Mouse (Mus musculus): ENCODE results near the gene Med26. TPM values are rescaled to one million over a fixed set of nuclear protein-coding genes. Genes with fewer than 3 reads are reported as not detected.

The Med26 gene
- total RNA-seq, 1 experiment from 2014 or later = 9.4 TPM

DNA sequence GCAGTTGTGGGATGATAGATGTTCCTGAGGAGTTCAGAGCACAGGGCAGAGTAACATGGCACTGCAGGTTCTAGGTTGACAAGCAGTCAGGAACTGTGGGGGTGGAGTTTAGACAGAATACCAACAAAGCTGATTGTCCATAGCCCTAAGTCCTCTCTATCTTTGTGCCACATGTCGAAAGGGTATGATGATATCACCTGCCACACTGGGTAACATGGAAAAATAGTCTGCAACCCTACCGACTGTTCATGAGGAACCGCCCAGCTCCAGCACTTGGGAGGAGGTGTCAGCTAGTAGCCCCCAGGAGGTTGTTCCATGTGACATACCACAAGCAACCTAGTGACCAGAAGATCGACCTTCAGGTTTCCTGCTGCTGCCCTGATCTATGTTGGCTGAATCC lies 49.5 kb downstream of the Med26 start:
- no peak for ATAC-seq (replicated peaks in 1 of 2; ENCODE audit: insufficient read depth in 1 of 2, low FRiP score in 2 of 2, low TSS enrichment in 1 of 2, low read depth in 1 of 2, poor library complexity in 2 of 2, severe bottlenecking in 2 of 2)

GRCm38 (mm10) chr8:72497911-72498310 lies 50.2 kb downstream of the Med26 start:
- no peak for ATAC-seq (replicated peaks in 1 of 2; ENCODE audit: insufficient read depth in 1 of 2, low FRiP score in 2 of 2, low TSS enrichment in 1 of 2, low read depth in 1 of 2, poor library complexity in 2 of 2, severe bottlenecking in 2 of 2)

DNA sequence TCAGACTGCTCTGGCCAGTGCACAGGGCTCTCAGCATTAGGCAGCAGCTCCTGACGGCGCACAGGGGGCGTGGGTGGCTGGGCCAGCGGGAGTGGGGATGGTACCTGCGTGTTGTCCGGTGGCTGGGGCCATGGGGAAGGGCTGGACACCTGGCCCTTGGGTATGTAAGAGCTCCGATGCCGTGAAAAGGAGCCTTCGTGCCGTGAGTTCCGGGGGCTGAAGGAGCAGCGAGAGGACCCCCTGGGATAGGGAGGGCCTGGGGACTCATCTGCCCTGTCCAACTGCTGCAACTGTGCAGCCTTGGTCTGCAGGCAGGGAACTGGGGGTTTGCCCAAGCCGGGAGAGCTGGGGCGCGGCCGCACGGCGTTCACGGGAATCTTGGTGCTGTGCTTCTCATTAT lies 51.9 kb downstream of the Med26 start:
- ATAC-seq (replicated peaks in 1 of 2; ENCODE audit: insufficient read depth in 1 of 2, low FRiP score in 2 of 2, low TSS enrichment in 1 of 2, low read depth in 1 of 2, poor library complexity in 2 of 2, severe bottlenecking in 2 of 2) = no peak

DNA sequence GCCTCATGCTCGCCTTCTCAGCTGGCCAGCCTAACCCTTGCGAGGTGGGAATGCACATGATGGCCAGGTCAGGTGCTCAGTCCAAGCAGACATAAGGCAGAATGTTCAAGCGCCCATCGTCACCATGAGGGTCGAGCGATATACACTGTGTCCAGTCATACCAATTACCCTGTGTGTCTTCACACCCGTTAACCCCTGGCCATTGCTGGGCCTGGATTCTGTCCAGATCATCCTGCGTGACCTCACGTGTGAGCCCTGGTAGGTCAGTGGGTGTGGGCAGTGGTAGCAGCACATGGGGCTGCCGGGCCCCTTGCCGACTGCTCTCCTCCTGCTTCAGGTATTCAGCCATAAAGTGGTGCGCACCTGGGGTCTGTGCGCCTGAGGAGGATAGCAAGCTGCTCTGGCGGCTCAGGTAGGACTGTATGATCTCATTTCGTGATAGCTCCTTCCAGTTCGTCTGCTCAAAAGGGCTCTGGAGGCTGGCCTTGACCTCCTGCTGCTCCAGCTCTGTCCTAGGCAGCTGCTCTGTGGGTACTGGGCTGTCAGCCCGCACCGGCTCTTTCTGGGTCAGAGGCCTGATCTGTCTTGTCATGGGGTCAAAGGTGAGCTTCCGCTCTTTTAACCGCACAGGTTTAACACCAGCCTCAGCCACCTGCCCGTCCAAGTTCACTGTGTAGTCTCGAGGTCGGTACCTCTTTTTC lies 52.5 kb downstream of the Med26 start:
- no peak for ATAC-seq (replicated peaks in 1 of 2; ENCODE audit: insufficient read depth in 1 of 2, low FRiP score in 2 of 2, low TSS enrichment in 1 of 2, low read depth in 1 of 2, poor library complexity in 2 of 2, severe bottlenecking in 2 of 2)

DNA sequence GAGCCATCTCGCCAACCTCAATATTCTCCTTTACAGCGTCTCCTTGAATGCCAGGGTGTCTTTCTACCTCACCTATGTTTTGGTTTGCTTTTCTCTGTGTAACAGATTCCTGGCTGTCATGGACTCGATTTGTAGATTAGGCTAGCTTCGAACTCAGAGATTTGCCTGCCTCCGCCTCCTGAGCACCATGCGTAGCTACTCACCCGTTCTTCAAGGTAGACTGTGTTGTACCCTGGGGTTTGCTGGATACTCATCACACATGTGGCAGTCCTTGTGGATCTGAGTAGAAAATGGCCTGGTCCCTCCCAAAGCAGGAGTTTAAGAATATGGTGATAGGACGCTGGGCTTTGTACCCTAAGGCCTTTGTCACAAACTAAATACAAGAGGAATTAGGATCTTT lies 54.7 kb downstream of the Med26 start:
- ATAC-seq (replicated peaks in 1 of 2; ENCODE audit: insufficient read depth in 1 of 2, low FRiP score in 2 of 2, low TSS enrichment in 1 of 2, low read depth in 1 of 2, poor library complexity in 2 of 2, severe bottlenecking in 2 of 2) = no peak

- peak; percentile 90 to 97 for ATAC-seq (replicated peaks in 1 of 2; ENCODE audit: insufficient read depth in 1 of 2, low FRiP score in 2 of 2, low TSS enrichment in 1 of 2, low read depth in 1 of 2, poor library complexity in 2 of 2, severe bottlenecking in 2 of 2)
Observed at GRCm38 (mm10) chr8:72492622-72493081, 55.4 kb downstream of the Med26 start.

DNA sequence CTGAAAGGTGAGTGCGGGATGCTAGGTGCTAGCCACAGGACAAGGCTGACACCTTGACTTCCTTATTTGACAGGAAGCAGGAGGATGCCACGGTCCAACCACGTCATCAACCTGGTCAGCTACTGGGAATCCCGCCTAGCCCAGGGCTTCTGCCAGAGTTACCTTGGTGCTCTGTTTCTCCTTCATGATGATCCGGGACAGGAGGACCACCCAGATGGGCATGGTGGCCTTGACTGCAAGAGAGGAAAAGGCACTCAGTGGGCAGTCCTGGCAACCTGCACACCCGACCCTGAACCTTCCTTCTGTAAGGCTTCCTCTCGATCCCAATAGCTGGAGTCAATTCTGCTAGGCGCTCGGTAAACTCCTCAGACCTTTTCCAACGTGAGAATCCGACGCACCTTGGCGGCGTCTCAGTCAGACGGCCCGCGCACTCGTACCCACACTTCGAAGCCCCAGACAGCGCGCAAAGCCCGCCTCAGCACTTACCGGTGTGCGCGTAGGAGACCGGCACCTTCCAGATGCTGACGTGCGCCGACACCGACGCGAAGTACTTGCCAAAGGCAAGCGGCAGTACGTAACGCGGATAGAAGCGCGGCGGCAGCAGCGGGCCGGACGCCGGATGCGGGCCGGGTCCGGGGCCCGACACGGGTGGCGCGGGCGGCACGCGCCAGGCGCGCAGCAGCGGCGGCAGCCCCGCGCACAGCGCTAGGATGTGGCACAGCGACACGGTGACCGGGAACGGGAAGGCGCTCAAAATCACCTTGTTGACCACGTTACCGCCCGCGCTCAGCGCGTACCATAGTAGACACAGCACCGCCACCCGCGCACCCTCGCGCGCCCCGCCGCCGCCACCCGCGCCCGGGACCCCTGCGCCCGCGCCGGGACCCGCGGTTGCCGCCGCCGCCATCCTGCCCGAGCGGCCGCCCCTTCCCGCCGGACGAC lies 56.1 kb downstream of the Med26 start, which contains the start of gene Slc35e1:
Gene Slc35e1, minus strand, starts transcription at position 935 of the 942 bp plus-strand sequence.
- ATAC-seq (replicated peaks in 1 of 2; ENCODE audit: insufficient read depth in 1 of 2, low FRiP score in 2 of 2, low TSS enrichment in 1 of 2, low read depth in 1 of 2, poor library complexity in 2 of 2, severe bottlenecking in 2 of 2) = peak; percentile 40 to 47

DNA sequence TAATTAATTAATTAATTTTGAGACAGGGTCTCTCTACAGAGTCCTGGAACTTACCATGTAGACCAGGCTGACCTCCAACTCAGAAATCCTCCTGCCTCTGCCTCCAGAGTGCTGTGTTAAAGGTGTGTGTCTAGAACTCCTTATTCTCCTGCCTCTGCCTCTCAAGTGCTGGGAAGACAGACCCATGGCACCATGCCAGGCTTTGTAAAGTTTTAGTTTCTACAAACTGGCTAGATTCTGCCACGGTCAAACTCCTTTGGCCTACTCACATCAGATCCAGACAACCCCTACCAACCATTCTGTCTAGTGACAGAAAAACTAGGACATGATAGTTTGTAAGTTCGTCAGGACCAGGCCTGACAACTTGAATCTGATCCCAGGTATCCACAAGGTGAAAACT lies 57.1 kb downstream of the Med26 start:
- ATAC-seq (replicated peaks in 1 of 2; ENCODE audit: insufficient read depth in 1 of 2, low FRiP score in 2 of 2, low TSS enrichment in 1 of 2, low read depth in 1 of 2, poor library complexity in 2 of 2, severe bottlenecking in 2 of 2) = no peak

- peak in 1 of 2 experiments; percentile 19; a peak in 1 of 4 replicates for ATAC-seq (replicated peaks in 1 of 2; ENCODE audit: insufficient read depth in 1 of 2, low FRiP score in 2 of 2, low TSS enrichment in 1 of 2, low read depth in 1 of 2, poor library complexity in 2 of 2, severe bottlenecking in 2 of 2)
Observed at GRCm38 (mm10) chr8:72487014-72487413, 61.1 kb downstream of the Med26 start.

DNA sequence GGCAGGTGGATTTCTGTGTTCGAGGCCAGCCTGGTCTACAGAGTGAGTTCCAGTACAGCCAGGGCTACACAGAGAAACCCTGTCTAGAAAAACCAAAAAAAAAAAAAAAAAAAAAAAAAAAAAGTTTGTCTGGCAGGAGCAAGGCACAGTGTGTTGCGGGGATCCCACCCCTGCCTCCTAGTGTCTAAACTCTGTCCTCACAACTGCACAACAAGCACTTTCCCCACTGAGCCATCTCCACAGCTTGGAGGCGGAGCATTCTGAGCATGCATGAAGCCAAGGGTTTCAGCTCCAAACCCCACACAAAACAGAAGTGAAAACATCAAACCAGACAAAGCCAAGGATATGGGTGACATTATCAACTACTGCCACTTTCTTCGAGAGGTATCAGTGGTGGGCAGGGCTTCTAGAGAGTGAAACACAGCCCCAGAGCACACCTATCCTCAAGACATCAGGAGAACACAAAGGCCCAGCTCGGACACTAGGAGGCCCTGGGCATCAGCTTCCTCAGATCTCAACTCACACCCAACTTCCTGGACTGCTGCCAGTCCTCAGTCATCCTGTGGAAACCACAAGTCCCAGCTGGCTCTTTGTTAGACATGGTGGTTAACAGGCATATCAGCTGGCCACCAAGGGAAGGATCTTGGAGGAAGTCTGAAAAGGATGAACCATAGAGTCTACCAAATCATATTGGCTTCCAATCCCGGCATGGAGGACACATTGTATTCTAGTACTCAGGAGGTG lies 62.4 kb downstream of the Med26 start:
- ATAC-seq (replicated peaks in 1 of 2; ENCODE audit: insufficient read depth in 1 of 2, low FRiP score in 2 of 2, low TSS enrichment in 1 of 2, low read depth in 1 of 2, poor library complexity in 2 of 2, severe bottlenecking in 2 of 2) = peak; percentile 79 to 85

DNA sequence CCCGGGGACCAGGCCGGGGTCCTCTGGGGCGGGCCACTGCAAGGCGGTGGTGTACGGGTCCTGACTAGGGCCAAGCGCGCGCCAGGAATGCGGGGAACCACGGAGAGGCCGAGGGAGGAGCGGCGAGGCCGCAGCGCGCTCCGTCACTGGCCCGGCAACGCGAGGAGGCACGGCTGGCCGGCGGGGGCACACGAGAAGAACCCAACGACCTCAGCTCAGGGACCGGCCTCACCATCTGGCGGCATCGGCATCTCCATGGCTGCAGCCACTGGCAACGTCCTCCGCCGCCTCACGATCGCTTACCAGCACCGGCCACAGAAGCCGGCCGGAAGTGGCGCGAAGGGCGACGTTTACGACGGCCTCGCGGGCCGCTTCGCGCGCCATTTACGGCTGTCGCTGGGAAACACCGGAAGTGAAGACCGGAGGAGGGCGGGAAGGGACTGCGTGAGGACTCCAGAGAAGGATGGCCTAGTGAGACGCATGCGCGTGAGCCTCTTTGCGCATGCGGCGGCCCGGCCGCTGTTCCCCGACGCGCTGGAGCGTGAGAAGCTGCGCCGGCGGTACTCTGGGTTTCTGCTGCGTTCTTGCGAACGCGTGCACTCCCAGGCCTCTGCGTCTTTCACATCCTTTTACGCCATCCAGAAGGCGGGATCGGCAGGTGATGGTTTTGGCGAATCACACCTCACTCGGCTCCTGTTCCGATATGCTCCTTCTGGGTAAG lies 73.1 kb downstream of the Med26 start, which contains the start of gene Cherp:
Gene Cherp, minus strand, starts transcription at position 401 of the 721 bp plus-strand sequence.
- ATAC-seq (replicated peaks in 1 of 2; ENCODE audit: insufficient read depth in 1 of 2, low FRiP score in 2 of 2, low TSS enrichment in 1 of 2, low read depth in 1 of 2, poor library complexity in 2 of 2, severe bottlenecking in 2 of 2) = peak; percentile 94

- ATAC-seq (replicated peaks in 1 of 2; ENCODE audit: insufficient read depth in 1 of 2, low FRiP score in 2 of 2, low TSS enrichment in 1 of 2, low read depth in 1 of 2, poor library complexity in 2 of 2, severe bottlenecking in 2 of 2) = no peak
Observed at GRCm38 (mm10) chr8:72470684-72471083, 77.4 kb downstream of the Med26 start.

DNA sequence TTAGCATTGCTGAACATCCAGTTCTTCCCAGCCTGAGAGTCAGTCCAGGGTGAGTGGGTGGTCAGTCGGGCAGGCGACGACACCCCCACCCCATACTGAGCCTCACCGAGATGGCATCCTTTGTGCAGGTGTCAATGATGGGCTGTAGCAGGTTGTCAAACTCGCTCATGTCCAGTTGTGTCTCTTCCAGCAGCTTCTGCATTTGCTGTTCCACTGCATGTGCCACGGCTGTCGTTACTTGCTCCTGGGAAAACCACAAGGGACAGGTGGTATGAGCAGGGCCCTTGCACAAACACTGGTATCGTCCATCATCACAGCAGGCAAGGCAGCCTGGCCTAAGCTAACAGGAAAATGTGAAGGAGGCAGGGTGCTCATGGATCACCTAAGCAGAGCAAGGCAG lies 78.1 kb downstream of the Med26 start:
- no peak for ATAC-seq (replicated peaks in 1 of 2; ENCODE audit: insufficient read depth in 1 of 2, low FRiP score in 2 of 2, low TSS enrichment in 1 of 2, low read depth in 1 of 2, poor library complexity in 2 of 2, severe bottlenecking in 2 of 2)

- no peak for ATAC-seq (replicated peaks in 1 of 2; ENCODE audit: insufficient read depth in 1 of 2, low FRiP score in 2 of 2, low TSS enrichment in 1 of 2, low read depth in 1 of 2, poor library complexity in 2 of 2, severe bottlenecking in 2 of 2)
Observed at GRCm38 (mm10) chr8:72469243-72469642, 78.8 kb downstream of the Med26 start.

GRCm38 (mm10) chr8:72464211-72464610 lies 83.9 kb downstream of the Med26 start:
- ATAC-seq (replicated peaks in 1 of 2; ENCODE audit: insufficient read depth in 1 of 2, low FRiP score in 2 of 2, low TSS enrichment in 1 of 2, low read depth in 1 of 2, poor library complexity in 2 of 2, severe bottlenecking in 2 of 2) = no peak

DNA sequence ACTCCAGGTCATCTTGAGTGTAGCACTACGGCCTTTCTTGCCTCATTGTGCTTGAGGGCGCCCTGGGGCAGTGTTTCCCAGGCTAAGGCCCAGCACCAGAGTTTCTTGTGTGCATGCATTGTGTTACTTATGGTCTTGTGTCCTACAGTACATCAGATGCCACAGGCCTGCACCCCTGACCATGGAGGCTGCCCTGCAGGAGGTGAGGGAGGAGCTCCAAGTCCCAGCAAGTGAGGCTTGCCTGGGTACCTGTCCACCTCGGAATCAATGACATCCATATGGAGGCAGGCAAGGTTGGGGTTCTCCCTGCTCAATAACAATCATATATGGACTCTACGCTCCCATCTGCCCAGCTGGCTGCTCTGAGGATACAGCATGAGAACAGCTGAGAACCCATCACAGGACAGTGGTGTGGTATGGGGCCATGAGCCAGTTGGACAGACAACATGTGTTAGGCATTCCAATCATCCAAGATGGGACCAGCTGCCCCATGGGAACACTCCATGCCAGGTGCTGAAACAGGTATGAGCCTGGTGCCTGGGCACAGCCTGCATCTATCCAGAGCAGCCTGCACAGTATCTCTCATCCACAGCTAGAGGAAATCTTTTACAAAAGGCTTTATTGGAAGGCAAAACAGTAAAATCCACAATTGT lies 88.1 kb downstream of the Med26 start:
- no peak for ATAC-seq (replicated peaks in 1 of 2; ENCODE audit: insufficient read depth in 1 of 2, low FRiP score in 2 of 2, low TSS enrichment in 1 of 2, low read depth in 1 of 2, poor library complexity in 2 of 2, severe bottlenecking in 2 of 2)
